In the genomic region with DNA sequence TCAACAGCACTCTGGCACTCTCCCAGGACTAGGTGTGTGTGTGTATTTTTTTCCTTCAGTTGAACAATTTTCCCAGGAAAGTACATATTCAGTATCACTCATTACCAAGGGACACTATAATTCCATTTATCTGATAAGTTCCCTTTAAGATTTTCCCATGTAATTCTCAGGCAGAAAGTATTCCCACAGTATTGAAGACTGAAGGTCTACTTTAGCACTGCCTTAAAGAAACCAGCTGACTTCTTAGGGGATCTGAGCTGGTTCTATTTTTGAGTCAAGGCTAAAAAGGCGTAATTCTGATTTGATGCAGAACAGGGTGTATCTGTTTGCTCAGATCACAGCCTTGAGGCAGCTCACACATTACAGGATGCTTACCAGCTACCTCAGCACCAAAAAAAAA, we compare ENCODE assay signal across 9 mouse cellular contexts. TPM values are rescaled to one million over a fixed set of nuclear protein-coding genes. Genes with fewer than 3 reads are reported as not detected.
DNase-seq lines count a peak whose midpoint lies in the region; ATAC-seq and TF ChIP-seq lines count a peak whose summit lies in the region.
"Had no signal": no experiment of that assay in that cellular context is flagged by ENCODE, and none has a peak within 500 bp of the region (broad histone marks: within the 10 kb centered on the region; RNA-seq: fewer than 3 reads in every experiment).

No protein-coding gene starts in this region.

- no peak overlapping the region for H3K27ac ChIP-seq in liver, adult 2 months (replicated peaks; ENCODE audit: insufficient read depth, low read depth, low read length)
- no peak overlapping the region for H3K27ac ChIP-seq in embryonic fibroblast, embryonic 13.5 days (ENCODE audit: insufficient read depth, low read length)
- H3K27ac ChIP-seq in intestine, postnatal 0 days (ENCODE audit: low read depth, low read length): no peak overlapping the region
- H3K27ac ChIP-seq in neural tube, embryonic 12.5 days: no peak overlapping the region

- peaks cover 21% of the 10 kb centered on the region for H3K36me3 ChIP-seq in liver, adult 2 months (ENCODE audit: control insufficient read depth, insufficient read depth, low read length)
- peaks cover 10% of the 10 kb centered on the region; the same call in 1 of the 2 replicates for H3K36me3 ChIP-seq in intestine, postnatal 0 days (ENCODE audit: control insufficient read depth, insufficient read depth)
- H3K36me3 ChIP-seq in neural tube, embryonic 12.5 days: peaks cover 37% of the 10 kb centered on the region

- no peaks in the 10 kb centered on the region for H3K27me3 ChIP-seq in liver, adult 2 months (ENCODE audit: control insufficient read depth, insufficient read depth, low read length)
- H3K27me3 ChIP-seq in intestine, postnatal 0 days (replicated peaks; ENCODE audit: control insufficient read depth, insufficient read depth, low read length): no peaks in the 10 kb centered on the region
- no peaks in the 10 kb centered on the region for H3K27me3 ChIP-seq in neural tube, embryonic 12.5 days (replicated peaks)

- H3K9me3 ChIP-seq in intestine, postnatal 0 days (ENCODE audit: control insufficient read depth): no peaks in the 10 kb centered on the region
- no peaks in the 10 kb centered on the region for H3K9me3 ChIP-seq in neural tube, embryonic 12.5 days

- 0 out of 2 replicates have a peak overlapping the region, but pooled peaks have one; percentile 29 for H3K4me3 ChIP-seq in liver, adult 2 months (ENCODE audit: insufficient read depth, low read depth, low read length)
- H3K4me3 ChIP-seq in embryonic fibroblast, embryonic 13.5 days (ENCODE audit: insufficient read depth, low read length): peak overlapping the region; percentile 69
- H3K4me3 ChIP-seq in intestine, postnatal 0 days (ENCODE audit: low read depth, low read length): peak overlapping the region; percentile 19
- H3K4me3 ChIP-seq in neural tube, embryonic 12.5 days: peak overlapping the region; percentile 13

- H3K79me2 ChIP-seq in liver, adult 2 months (ENCODE audit: control insufficient read depth, insufficient read depth, low read length): peaks cover 19% of the 10 kb centered on the region; the same call in 1 of the 2 replicates

- H3K4me2 ChIP-seq in intestine, postnatal 0 days (replicated peaks; ENCODE audit: low read depth): peak overlapping the region; percentile 74
- H3K4me2 ChIP-seq in neural tube, embryonic 12.5 days (replicated peaks): peak overlapping the region; percentile 57

- H3K9ac ChIP-seq in liver, adult 2 months (ENCODE audit: low read depth, low read length): peak overlapping the region; percentile 53; the same call in 1 of the 2 replicates
- H3K9ac ChIP-seq in intestine, postnatal 0 days (ENCODE audit: low read depth, low read length): no peak overlapping the region
- H3K9ac ChIP-seq in neural tube, embryonic 12.5 days: no peak overlapping the region

- no peak for TF ChIP-seq CTCF in liver, adult 2 months (IDR thresholded peaks at IDR 0.05; ENCODE audit: low read depth, low read length)
- TF ChIP-seq CTCF in embryonic fibroblast, embryonic 13.5 days (IDR thresholded peaks at IDR 0.05; ENCODE audit: borderline replicate concordance, insufficient read depth, low read length): no peak
- no peak for TF ChIP-seq CTCF in intestine, postnatal 0 days (IDR thresholded peaks at IDR 0.05; ENCODE audit: low read depth)

- no peak for TF ChIP-seq POLR2A in liver, adult 2 months (IDR thresholded peaks at IDR 0.05; ENCODE audit: extremely low read depth, insufficient read depth, low read length)
- no peak for TF ChIP-seq POLR2A in embryonic fibroblast, embryonic 13.5 days (IDR thresholded peaks at IDR 0.05; ENCODE audit: low read depth, low read length)

- WGBS in liver, adult 2 months: 3% methylated on average over 1 of the region's 1 CpGs
- 18% methylated on average over 1 of the region's 1 CpGs for WGBS in intestine, postnatal 0 days
- 73% methylated on average over 1 of the region's 1 CpGs for WGBS in neural tube, embryonic 12.5 days

- H3K4me1 ChIP-seq in liver, adult 2 months (ENCODE audit: control insufficient read depth, insufficient read depth, low read length): peaks cover 26% of the 10 kb centered on the region
- peaks cover 3% of the 10 kb centered on the region for H3K4me1 ChIP-seq in embryonic fibroblast, embryonic 13.5 days (ENCODE audit: control insufficient read depth, insufficient read depth, low read length)
- H3K4me1 ChIP-seq in intestine, postnatal 0 days (replicated peaks; ENCODE audit: control insufficient read depth, insufficient read depth, low read length): 0 out of 2 replicates have a peak, but pooled peaks cover 4% of the 10 kb centered on the region
- peaks cover 26% of the 10 kb centered on the region for H3K4me1 ChIP-seq in neural tube, embryonic 12.5 days

- intact Hi-C loops in left cerebral cortex, postnatal 36 days (cut with DNase I): no loop called here

- ATAC-seq in intestine, postnatal 0 days: no peak
- no peak for ATAC-seq in neural tube, embryonic 12.5 days (ENCODE audit: low FRiP score, low read depth)

- peak; percentile 79 for DNase-seq in liver, adult 2 months (ENCODE audit: extremely low read depth, low read depth, low spot score)
- DNase-seq in liver: no peak
- no peak for DNase-seq in frontal cortex, adult 2 months (ENCODE audit: extremely low spot score in 1 of 2, low spot score in 1 of 2)
- DNase-seq in frontal cortex, postnatal 36 days (ENCODE audit: low spot score in 2 of 2): no peak
- no peak for DNase-seq in left cerebral cortex, postnatal 36 days (ENCODE audit: low spot score in 2 of 2)

RNA-seq across cellular contexts. Expression of a gene that starts 2.9 kb away (rescaled TPM):
- total RNA-seq in liver, adult 2 months (2014; rRNA removed): 0.18 TPM in 1 of 2 replicates, not detected in the other
- not detected in 2 replicates for polyA plus RNA-seq in liver, adult 2 months (2012; rRNA removed)
- polyA plus RNA-seq in embryonic fibroblast, embryonic 13.5 days (2011; ENCODE audit: insufficient read length, low read depth, missing spikeins): not detected in 2 replicates
- 0.16 and 0.43 TPM in 2 replicates for polyA plus RNA-seq in intestine, postnatal 0 days (2015; fragmentation: Nextera tagmentation; extraction: Ambion mirVana)
- polyA plus RNA-seq in neural tube, embryonic 12.5 days (2016; fragmentation: Nextera tagmentation; extraction: Ambion mirVana): 1.6 and 2.0 TPM in 2 replicates
- polyA plus RNA-seq in frontal cortex, adult 2 months (2012; rRNA removed): 0.80 and 1.0 TPM in 2 replicates
- total RNA-seq in left cerebral cortex, postnatal 36 days (2021): 1 to 10 TPM in 1 of 2 experiments, under 1 TPM in 1; 0.66 to 1.5 TPM

RNA-seq across cellular contexts. Expression of a gene that starts 3.5 kb away (rescaled TPM):
- 60.3 and 68.1 TPM in 2 replicates for total RNA-seq in liver, adult 2 months (2014; rRNA removed)
- 9.8 and 10.2 TPM in 2 replicates for polyA plus RNA-seq in liver, adult 2 months (2012; rRNA removed)
- polyA plus RNA-seq in embryonic fibroblast, embryonic 13.5 days (2011; ENCODE audit: insufficient read length, low read depth, missing spikeins): 103 and 123 TPM in 2 replicates
- polyA plus RNA-seq in intestine, postnatal 0 days (2015; fragmentation: Nextera tagmentation; extraction: Ambion mirVana): 40.5 and 42.5 TPM in 2 replicates
- 127 and 132 TPM in 2 replicates for polyA plus RNA-seq in neural tube, embryonic 12.5 days (2016; fragmentation: Nextera tagmentation; extraction: Ambion mirVana)
- polyA plus RNA-seq in frontal cortex, adult 2 months (2012; rRNA removed): 43.0 and 47.0 TPM in 2 replicates
- total RNA-seq in left cerebral cortex, postnatal 36 days (2021): 100 to 1,000 TPM in 1 of 2 experiments, 10 to 100 TPM in 1; 92.7 to 101 TPM

RNA-seq across cellular contexts. Expression of a gene that starts 27.6 kb away (rescaled TPM):
- not detected in 2 replicates for total RNA-seq in liver, adult 2 months (2014; rRNA removed)
- not detected in 2 replicates for polyA plus RNA-seq in liver, adult 2 months (2012; rRNA removed)
- polyA plus RNA-seq in embryonic fibroblast, embryonic 13.5 days (2011; ENCODE audit: insufficient read length, low read depth, missing spikeins): not detected in 2 replicates
- polyA plus RNA-seq in intestine, postnatal 0 days (2015; fragmentation: Nextera tagmentation; extraction: Ambion mirVana): not detected in 2 replicates
- polyA plus RNA-seq in neural tube, embryonic 12.5 days (2016; fragmentation: Nextera tagmentation; extraction: Ambion mirVana): not detected in 2 replicates
- polyA plus RNA-seq in frontal cortex, adult 2 months (2012; rRNA removed): not detected in 2 replicates
- total RNA-seq in left cerebral cortex, postnatal 36 days (2021): not detected
- polyA plus RNA-seq: urinary bladder, adult 2 months had no signal

RNA-seq across cellular contexts. Expression of a gene that starts 35.0 kb away (rescaled TPM):
- total RNA-seq in liver, adult 2 months (2014; rRNA removed): not detected in 2 replicates
- polyA plus RNA-seq in liver, adult 2 months (2012; rRNA removed): not detected in 2 replicates
- not detected in 2 replicates for polyA plus RNA-seq in embryonic fibroblast, embryonic 13.5 days (2011; ENCODE audit: insufficient read length, low read depth, missing spikeins)
- polyA plus RNA-seq in intestine, postnatal 0 days (2015; fragmentation: Nextera tagmentation; extraction: Ambion mirVana): not detected in 2 replicates
- not detected in 2 replicates for polyA plus RNA-seq in neural tube, embryonic 12.5 days (2016; fragmentation: Nextera tagmentation; extraction: Ambion mirVana)
- not detected in 2 replicates for polyA plus RNA-seq in frontal cortex, adult 2 months (2012; rRNA removed)
- total RNA-seq in left cerebral cortex, postnatal 36 days (2021): not detected
- polyA plus RNA-seq: urinary bladder, adult 2 months had no signal

RNA-seq across cellular contexts. Expression of a gene that starts 36.0 kb away (rescaled TPM):
- not detected in 2 replicates for total RNA-seq in liver, adult 2 months (2014; rRNA removed)
- not detected in 2 replicates for polyA plus RNA-seq in liver, adult 2 months (2012; rRNA removed)
- polyA plus RNA-seq in embryonic fibroblast, embryonic 13.5 days (2011; ENCODE audit: insufficient read length, low read depth, missing spikeins): not detected in 2 replicates
- polyA plus RNA-seq in intestine, postnatal 0 days (2015; fragmentation: Nextera tagmentation; extraction: Ambion mirVana): not detected in 2 replicates
- not detected in 2 replicates for polyA plus RNA-seq in neural tube, embryonic 12.5 days (2016; fragmentation: Nextera tagmentation; extraction: Ambion mirVana)
- not detected in 2 replicates for polyA plus RNA-seq in frontal cortex, adult 2 months (2012; rRNA removed)
- total RNA-seq in left cerebral cortex, postnatal 36 days (2021): not detected
- polyA plus RNA-seq: urinary bladder, adult 2 months had no signal

Comparison
In these comparisons a context has a peak if more than half of its experiments do, and no peak if none do; other contexts are left out.
1. H3K4me3 ChIP-seq: peak in every context shown above with its lines; median percentile 69 in embryonic fibroblast, embryonic 13.5 days; 29 in liver, adult 2 months; 19 in intestine, postnatal 0 days; 13 in neural tube, embryonic 12.5 days.